Comparison of ENCODE assay signal across 8 mouse cellular contexts in the genomic region with DNA sequence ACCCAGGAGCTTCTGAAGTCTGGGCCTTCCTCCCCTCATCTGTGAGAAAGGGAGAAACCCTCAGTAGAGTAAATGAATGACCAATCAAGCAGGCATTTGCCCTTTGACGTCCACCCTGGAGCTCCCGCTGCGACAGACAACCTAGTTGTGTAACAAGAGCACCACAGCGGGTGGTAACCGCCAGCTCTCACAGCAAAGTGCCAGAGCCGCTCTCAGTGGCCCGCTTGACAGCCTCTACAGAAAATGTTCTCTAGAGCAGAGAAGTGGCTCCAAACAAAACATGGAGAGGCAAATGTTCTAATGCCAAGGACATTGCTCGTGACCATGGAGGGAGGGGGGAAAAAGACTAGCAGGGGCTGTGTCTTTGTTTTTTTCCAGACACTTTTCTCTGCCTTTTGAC. TPM values are rescaled to one million over a fixed set of nuclear protein-coding genes. Genes with fewer than 3 reads are reported as not detected.
DNase-seq lines count a peak whose midpoint lies in the region; ATAC-seq lines count a peak whose summit lies in the region.

No protein-coding gene starts in this region.

- H3K27me3 ChIP-seq in forebrain, embryonic 10.5 days (ENCODE audit: poor library complexity, severe bottlenecking), result no peaks in the 10 kb centered on the region
- H3K27me3 ChIP-seq in forebrain, embryonic 12.5 days, result 0 out of 2 replicates have a peak, but pooled peaks cover 2% of the 10 kb centered on the region
- no peaks in the 10 kb centered on the region for H3K27me3 ChIP-seq in liver, embryonic 15.5 days

- 5% methylated on average over 8 of the region's 8 CpGs for whole genome bisulfite sequencing in forebrain, embryonic 10.5 days
- WGBS in forebrain, embryonic 12.5 days, result 2% methylated on average over 8 of the region's 8 CpGs
- 57% methylated on average over 8 of the region's 8 CpGs for WGBS in liver, embryonic 15.5 days (ENCODE audit: insufficient replicate concordance)

- no peak for ATAC-seq in forebrain, embryonic 12.5 days (ENCODE audit: low FRiP score)
- ATAC-seq in liver, embryonic 15.5 days (ENCODE audit: insufficient read depth), result no peak
- ATAC-seq in inflammation-experienced regulatory T-cells, adult 6 months, result no peak

- H3K4me2 ChIP-seq in forebrain, embryonic 12.5 days, result no peak overlapping the region
- H3K4me2 ChIP-seq in liver, embryonic 15.5 days, result no peak overlapping the region

- H3K4me1 ChIP-seq in forebrain, embryonic 10.5 days, result peaks cover 9% of the 10 kb centered on the region
- no peaks in the 10 kb centered on the region for H3K4me1 ChIP-seq in forebrain, embryonic 12.5 days
- peaks cover 66% of the 10 kb centered on the region for H3K4me1 ChIP-seq in liver, embryonic 15.5 days (replicated peaks)

- no peaks in the 10 kb centered on the region for H3K36me3 ChIP-seq in forebrain, embryonic 10.5 days (replicated peaks)
- H3K36me3 ChIP-seq in forebrain, embryonic 12.5 days (replicated peaks), result no peaks in the 10 kb centered on the region
- no peaks in the 10 kb centered on the region for H3K36me3 ChIP-seq in liver, embryonic 15.5 days (replicated peaks)

- DNase-seq in forebrain, embryonic 10.5 days (ENCODE audit: extremely low spot score, low spot score), result peak; percentile 28
- DNase-seq in ES-CJ7 (ENCODE audit: low read depth, low spot score), result peak; percentile 84
- DNase-seq in cerebellum, postnatal 25 days, result peak; percentile 45 to 60
- no peak for DNase-seq in right cerebral cortex, postnatal 4 days
- no peak for DNase-seq in urinary bladder, adult 18-20 months (ENCODE audit: low spot score in 2 of 2)

- H3K9me3 ChIP-seq in forebrain, embryonic 10.5 days, result no peaks in the 10 kb centered on the region
- H3K9me3 ChIP-seq in forebrain, embryonic 12.5 days, result no peaks in the 10 kb centered on the region
- H3K9me3 ChIP-seq in liver, embryonic 15.5 days (replicated peaks), result no peaks in the 10 kb centered on the region; the same call in 1 of the 2 replicates

- H3K4me3 ChIP-seq in forebrain, embryonic 10.5 days, result no peak overlapping the region
- no peak overlapping the region for H3K4me3 ChIP-seq in forebrain, embryonic 12.5 days (replicated peaks)
- no peak overlapping the region for H3K4me3 ChIP-seq in liver, embryonic 15.5 days (replicated peaks)

- no peak overlapping the region for H3K27ac ChIP-seq in forebrain, embryonic 10.5 days
- no peak overlapping the region for H3K27ac ChIP-seq in forebrain, embryonic 12.5 days
- peak overlapping the region; percentile 74 for H3K27ac ChIP-seq in liver, embryonic 15.5 days (replicated peaks)

- no peak overlapping the region for H3K9ac ChIP-seq in forebrain, embryonic 12.5 days
- no peak overlapping the region for H3K9ac ChIP-seq in liver, embryonic 15.5 days

RNA-seq across cellular contexts. Expression of a gene that starts 21.3 kb away (rescaled TPM):
- polyA plus RNA-seq in forebrain, embryonic 10.5 days (2016; fragmentation: Nextera tagmentation; extraction: Ambion mirVana), result 119 and 125 TPM in 2 replicates
- polyA plus RNA-seq in forebrain, embryonic 12.5 days (2016; fragmentation: Nextera tagmentation; extraction: Ambion mirVana), result 88.1 and 96.2 TPM in 2 replicates
- 34.9 and 35.9 TPM in 2 replicates for polyA plus RNA-seq in liver, embryonic 15.5 days (2015; fragmentation: Nextera tagmentation; extraction: Ambion mirVana)
- polyA plus RNA-seq in inflammation-experienced regulatory T-cells, adult 6 months (2017; shearing (Covaris generic)), result 10 to 100 TPM; 62.9 to 90.5 (median 81.1) TPM

Comparison
In these comparisons a context has a peak if more than half of its experiments do, and no peak if none do; other contexts are left out.
1. DNase-seq: peak in forebrain, embryonic 10.5 days (single experiment), ES-CJ7 (single experiment) and cerebellum, postnatal 25 days (2 of 2); none in right cerebral cortex, postnatal 4 days (single experiment) and urinary bladder, adult 18-20 months (0 of 2).